Mouse (Mus musculus) testis, adult 2 months (tissue): ENCODE data around the gene Ugt1a1. TPM values are rescaled to one million over a fixed set of nuclear protein-coding genes. Genes with fewer than 3 reads are reported as not detected.

Experiments used
- H3K27ac ChIP-seq: fragments of 200-500 bp; 2 replicates; pipeline ENCODE4 v1.5.1; 2012; ENCODE audit warnings: low read depth, low read length; ENCODE audit not compliant: control insufficient read depth, insufficient read depth
- H3K27me3 ChIP-seq: fragments of 200-500 bp; 2 replicates; pipeline ENCODE4 v1.6.1; 2012; ENCODE audit warnings: mild to moderate bottlenecking, low read length, moderate library complexity; ENCODE audit not compliant: control insufficient read depth, insufficient read depth
- H3K36me3 ChIP-seq: fragments of 200-500 bp; 2 replicates; pipeline ENCODE4 v1.6.1; 2012; ENCODE audit warnings: mild to moderate bottlenecking, low read length; ENCODE audit not compliant: control insufficient read depth, insufficient read depth
- H3K4me1 ChIP-seq: fragments of 200-500 bp; 2 replicates; pipeline ENCODE4 v1.6.1; 2012; ENCODE audit warnings: low read length; ENCODE audit not compliant: control insufficient read depth, insufficient read depth
- H3K4me3 ChIP-seq: fragments of 200-500 bp; 2 replicates; pipeline ENCODE4 v1.5.1; 2012; ENCODE audit warnings: low read depth, mild to moderate bottlenecking, low read length, moderate library complexity, mixed read lengths; ENCODE audit not compliant: control insufficient read depth
- CTCF ChIP-seq: fragments of 200-500 bp; IDR thresholded peaks from 2 replicates; pipeline ENCODE4 v1.5.1; 2012; ENCODE audit warnings: low read depth, mild to moderate bottlenecking, inconsistent platforms, low read length, moderate library complexity; ENCODE audit not compliant: control insufficient read depth, insufficient read depth, insufficient replicate concordance
- POLR2A ChIP-seq: fragments of 200-500 bp; IDR thresholded peaks from 2 replicates; pipeline ENCODE4 v1.6.1; 2012; ENCODE audit warnings: low read depth, mild to moderate bottlenecking, inconsistent platforms, low read length, moderate library complexity; ENCODE audit not compliant: control insufficient read depth
- polyA plus RNA-seq: library from polyadenylated mRNA; depleted of rRNA; stranded (reverse); fragments of >200 nt; gene quantifications from 2 replicates; pipeline ENCODE4 v1.2.3, GENCODE M21; 2012

Ugt1a1 gene
- polyA plus RNA-seq, 1 experiment = 0.94 TPM

DNA sequence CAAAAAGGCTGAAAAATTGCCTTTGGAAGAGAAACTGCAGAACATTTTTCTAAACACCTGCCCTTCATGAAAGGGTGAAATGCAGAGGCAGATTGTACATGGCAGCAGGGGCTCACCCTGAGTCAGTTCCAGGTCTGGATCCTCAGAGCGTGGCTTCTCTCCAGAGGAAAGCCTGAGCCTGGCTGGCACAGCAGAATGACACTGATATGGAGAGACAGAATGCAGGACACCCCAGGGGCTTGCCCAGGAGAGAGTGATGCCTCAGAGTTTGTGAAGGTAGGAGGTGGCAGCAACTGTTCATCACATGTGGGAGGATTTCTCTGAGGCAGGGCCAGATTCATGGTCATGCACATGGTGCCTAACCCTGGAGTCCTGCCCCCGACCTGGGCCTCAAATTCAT is 11.8 kb upstream of the Ugt1a1 start:
- H3K27me3 ChIP-seq = no peaks in the 10 kb centered on the region
- no peaks in the 10 kb centered on the region; the same call in 1 of the 2 replicates for H3K4me1 ChIP-seq
- no peaks in the 10 kb centered on the region; the same call in none of the 2 replicates for H3K36me3 ChIP-seq
- TF ChIP-seq POLR2A (no peak), CTCF (no peak)
- H3K27ac ChIP-seq = no peak overlapping the region
- H3K4me3 ChIP-seq = no peak overlapping the region

DNA sequence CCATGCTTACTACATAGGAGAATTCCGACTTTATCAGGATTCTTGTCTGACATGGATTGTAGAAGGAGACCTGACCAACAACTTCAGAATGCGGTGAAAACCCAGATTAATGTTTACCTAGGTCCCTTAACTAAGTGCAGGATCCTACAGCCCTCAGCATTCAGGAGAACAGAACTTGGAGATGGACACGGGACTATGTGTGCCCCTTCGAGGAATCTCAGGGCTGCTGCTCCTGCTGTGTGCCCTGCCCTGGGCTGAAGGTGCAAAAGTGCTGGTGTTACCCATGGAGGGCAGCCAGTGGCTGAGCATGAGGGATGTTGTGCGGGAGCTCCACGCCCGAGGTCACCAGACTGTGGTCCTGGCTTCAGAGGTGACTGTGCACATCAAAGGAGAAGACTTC is 11.3 kb upstream of the Ugt1a1 start, which contains the start of gene Ugt1a2:
Gene Ugt1a2 (plus strand): TSS at position 146 of the 400 bp plus-strand sequence.
- no peak within 1 kb of the TSS for H3K4me3 ChIP-seq
- no peaks in the 10 kb centered on the region; the same call in 1 of the 2 replicates for H3K4me1 ChIP-seq
- no peak within 1 kb of the TSS for H3K27ac ChIP-seq
- TF ChIP-seq POLR2A = no peak
- no peak for TF ChIP-seq CTCF
- no peaks in the 10 kb centered on the region; the same call in none of the 2 replicates for H3K36me3 ChIP-seq
- no peaks in the 10 kb centered on the region for H3K27me3 ChIP-seq

DNA sequence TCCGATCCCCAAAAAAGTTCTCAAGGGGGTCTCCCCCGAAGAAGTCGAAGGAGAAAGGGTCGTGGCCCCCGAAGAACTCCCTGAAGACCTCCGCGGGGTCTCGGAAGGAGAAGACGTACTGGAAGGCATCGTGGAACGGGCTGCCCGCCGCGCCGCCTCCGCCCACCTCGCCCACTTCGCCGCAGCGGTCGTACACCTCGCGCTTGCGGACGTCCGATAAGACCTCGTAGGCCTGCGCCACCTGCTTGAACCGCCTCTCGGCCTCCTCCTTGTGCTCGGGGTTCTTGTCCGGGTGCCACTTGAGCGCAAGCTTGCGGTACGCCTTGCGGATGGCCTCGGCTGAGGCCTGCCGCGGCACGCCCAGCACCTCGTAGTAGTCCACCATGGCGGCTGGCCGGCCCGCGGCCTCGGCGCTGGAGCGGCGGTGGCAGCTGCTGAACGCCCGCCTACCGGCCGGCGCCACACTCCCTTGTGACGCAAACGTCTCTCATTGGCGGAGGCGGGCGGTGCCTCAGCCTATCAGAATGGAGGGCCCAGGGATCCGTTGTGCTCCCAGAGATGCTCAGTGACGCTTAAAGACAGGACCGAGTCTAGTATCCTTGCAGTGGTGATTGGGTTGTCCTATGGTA is 6.4 kb upstream of the Ugt1a1 start, which contains the start of gene Dnajb3:
Gene Dnajb3 (minus strand): TSS at position 489 of the 629 bp plus-strand sequence.
- TF ChIP-seq POLR2A (peak; percentile 100), CTCF (no peak)
- Histone ChIP-seq H3K27ac (peak within 1 kb of the TSS; percentile 100), H3K4me1 (peaks cover 2% of the 10 kb centered on the region; the same call in 1 of the 2 replicates)

DNA sequence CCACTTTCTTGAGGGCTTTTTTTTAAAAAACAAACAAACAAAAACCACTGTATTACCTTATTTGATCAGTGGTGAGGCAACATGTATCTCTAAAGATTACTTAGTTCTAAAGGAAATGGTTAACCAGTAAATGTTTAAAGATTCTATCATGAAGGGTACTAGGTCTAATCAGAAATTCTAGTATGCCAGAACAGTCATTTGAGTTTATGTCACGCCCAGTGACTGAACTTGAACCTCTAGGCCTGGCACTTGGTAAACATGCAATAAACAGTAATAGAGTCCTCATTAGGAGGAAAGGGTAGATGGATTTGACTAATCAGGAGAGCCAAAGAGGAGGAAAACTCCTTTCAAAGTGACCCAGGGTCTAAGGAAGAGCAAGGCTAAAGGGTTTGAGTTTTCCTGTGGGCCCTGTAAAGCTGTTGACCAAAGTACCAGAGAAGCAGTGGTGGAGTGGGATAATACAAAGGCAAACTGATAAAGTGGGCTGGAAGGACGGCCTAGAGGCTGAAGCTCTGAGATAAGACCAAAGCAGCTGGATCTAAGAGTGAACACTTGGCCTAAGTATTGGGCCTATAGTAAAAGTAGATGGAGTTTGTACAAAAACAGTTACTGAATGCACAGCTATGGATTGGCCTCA is 4.8 kb upstream of the Ugt1a1 start:
- TF ChIP-seq POLR2A = no peak
- TF ChIP-seq CTCF = no peak
- Histone ChIP-seq H3K27ac (no peak overlapping the region), H3K4me1 (peaks cover 2% of the 10 kb centered on the region; the same call in 1 of the 2 replicates), H3K27me3 (no peaks in the 10 kb centered on the region), H3K36me3 (no peaks in the 10 kb centered on the region; the same call in none of the 2 replicates), H3K4me3 (peak overlapping the region; percentile 63)

More for the DNA sequence above, 6.4 kb upstream of the Ugt1a1 start, which contains the start of gene Dnajb3:
- Histone ChIP-seq H3K4me3 (peak within 1 kb of the TSS; percentile 97), H3K36me3 (no peaks in the 10 kb centered on the region; the same call in none of the 2 replicates), H3K27me3 (no peaks in the 10 kb centered on the region)

DNA sequence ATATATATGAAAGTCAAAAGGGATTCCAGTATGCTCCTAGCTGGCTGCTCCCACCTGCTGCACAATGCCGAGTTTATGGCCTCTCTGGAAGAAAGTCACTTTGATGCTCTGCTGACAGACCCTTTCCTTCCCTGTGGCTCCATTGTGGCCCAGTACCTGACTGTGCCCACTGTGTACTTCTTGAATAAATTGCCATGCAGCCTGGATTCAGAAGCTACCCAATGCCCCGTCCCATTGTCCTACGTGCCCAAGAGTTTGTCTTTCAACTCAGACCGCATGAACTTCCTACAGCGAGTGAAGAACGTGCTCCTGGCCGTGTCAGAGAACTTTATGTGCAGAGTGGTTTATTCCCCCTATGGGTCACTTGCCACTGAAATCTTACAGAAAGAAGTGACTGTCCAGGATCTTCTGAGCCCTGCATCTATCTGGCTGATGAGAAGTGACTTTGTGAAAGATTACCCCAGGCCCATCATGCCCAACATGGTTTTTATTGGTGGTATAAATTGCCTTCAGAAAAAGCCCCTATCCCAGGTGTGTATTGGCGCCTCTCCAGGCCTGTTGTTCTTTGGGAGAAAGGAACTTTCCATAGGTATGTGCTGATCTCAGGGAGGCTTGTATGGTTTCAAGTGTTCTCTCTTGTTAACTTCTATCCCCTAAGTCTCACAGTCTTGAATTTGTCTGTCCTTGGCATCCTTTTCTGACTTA is 734 bp downstream of the Ugt1a1 start:
- Histone ChIP-seq H3K27ac (no peak overlapping the region), H3K4me1 (no peaks in the 10 kb centered on the region)
- TF ChIP-seq CTCF = no peak
- TF ChIP-seq POLR2A = no peak

DNA sequence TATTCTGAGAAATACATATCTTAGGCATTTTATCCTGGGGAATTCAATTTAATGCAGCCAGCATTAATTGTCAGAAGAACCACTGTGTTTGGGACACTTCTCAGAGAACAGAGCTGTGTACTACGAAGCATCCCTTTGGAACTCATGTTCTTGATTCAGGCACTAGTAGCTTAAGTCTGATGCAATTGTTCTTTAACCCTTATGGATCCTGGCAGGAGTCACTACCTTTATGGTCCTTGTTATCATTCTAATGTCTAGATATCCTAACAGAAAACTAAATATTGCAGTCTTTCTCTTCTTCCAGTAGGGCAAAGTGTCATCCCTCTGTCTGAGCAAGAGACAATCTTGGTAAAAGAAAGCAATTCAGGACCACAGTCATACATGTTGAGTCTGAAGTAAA is 1.3 kb downstream of the Ugt1a1 start:
- Histone ChIP-seq H3K27ac (no peak overlapping the region), H3K4me3 (no peak overlapping the region), H3K36me3 (no peaks in the 10 kb centered on the region), H3K4me1 (no peaks in the 10 kb centered on the region), H3K27me3 (no peaks in the 10 kb centered on the region)
- TF ChIP-seq CTCF (no peak), POLR2A (no peak)

More for the DNA sequence above, 734 bp downstream of the Ugt1a1 start:
- H3K4me3 ChIP-seq = no peak overlapping the region
- no peaks in the 10 kb centered on the region for H3K27me3 ChIP-seq
- H3K36me3 ChIP-seq = no peaks in the 10 kb centered on the region
